In genomic region chr17:53568118-53568517, GRCm38 (mm10) we compare ENCODE assay signal across 8 mouse cellular contexts. TPM values are rescaled to one million over a fixed set of nuclear protein-coding genes. Genes with fewer than 3 reads are reported as not detected.
DNase-seq lines count a peak whose midpoint lies in the region; ATAC-seq and TF ChIP-seq lines count a peak whose summit lies in the region.

No protein-coding gene starts in this region.

- H3K9ac ChIP-seq in embryonic facial prominence, embryonic 12.5 days = peak overlapping the region; percentile 94
- peak overlapping the region; percentile 90 for H3K9ac ChIP-seq in liver, embryonic 13.5 days
- H3K9ac ChIP-seq in stomach, embryonic 14.5 days (replicated peaks; ENCODE audit: low read depth, low read length) = peak overlapping the region; percentile 78

- WGBS in embryonic facial prominence, embryonic 12.5 days = under 1% methylated on average over 15 of the region's 15 CpGs
- WGBS in kidney, adult 2 months = under 1% methylated on average over 15 of the region's 15 CpGs
- WGBS in liver, embryonic 13.5 days (ENCODE audit: insufficient replicate concordance) = under 1% methylated on average over 15 of the region's 15 CpGs
- 0% methylated on average over 15 of the region's 15 CpGs for WGBS in stomach, embryonic 14.5 days

- no peak for TF ChIP-seq CTCF in kidney, adult 2 months (conservative IDR thresholded peaks at IDR 0.05; ENCODE audit: insufficient read depth, insufficient read length, low read depth, low read length)

- H3K4me3 ChIP-seq in embryonic facial prominence, embryonic 12.5 days = peak overlapping the region; percentile 89
- peak overlapping the region; percentile 99 for H3K4me3 ChIP-seq in kidney, adult 2 months (ENCODE audit: insufficient read depth, low read depth, low read length)
- H3K4me3 ChIP-seq in liver, embryonic 13.5 days (replicated peaks) = peak overlapping the region; percentile 78
- peak overlapping the region; percentile 79 for H3K4me3 ChIP-seq in stomach, embryonic 14.5 days (ENCODE audit: low read depth, low read length)

- peak; percentile 81 for ATAC-seq in embryonic facial prominence, embryonic 12.5 days (ENCODE audit: insufficient number of reproducible peaks, insufficient read depth, low FRiP score, low TSS enrichment)
- peak; percentile 89 for ATAC-seq in liver, embryonic 13.5 days (ENCODE audit: low read depth)
- peak; percentile 77 for ATAC-seq in stomach, embryonic 14.5 days (ENCODE audit: insufficient number of reproducible peaks, insufficient read depth, low FRiP score, low read depth)

- no peaks in the 10 kb centered on the region for H3K27me3 ChIP-seq in embryonic facial prominence, embryonic 12.5 days
- H3K27me3 ChIP-seq in kidney, adult 2 months (replicated peaks; ENCODE audit: control insufficient read depth, insufficient read depth, low read length) = no peaks in the 10 kb centered on the region
- H3K27me3 ChIP-seq in liver, embryonic 13.5 days = no peaks in the 10 kb centered on the region
- H3K27me3 ChIP-seq in stomach, embryonic 14.5 days (ENCODE audit: control insufficient read depth, insufficient read depth, low read length) = no peaks in the 10 kb centered on the region

- H3K36me3 ChIP-seq in embryonic facial prominence, embryonic 12.5 days = no peaks in the 10 kb centered on the region
- H3K36me3 ChIP-seq in kidney, adult 2 months (ENCODE audit: control insufficient read depth, insufficient read depth, low read length) = no peaks in the 10 kb centered on the region
- H3K36me3 ChIP-seq in liver, embryonic 13.5 days = no peaks in the 10 kb centered on the region
- no peaks in the 10 kb centered on the region for H3K36me3 ChIP-seq in stomach, embryonic 14.5 days (ENCODE audit: control insufficient read depth, insufficient read depth, low read length)

- DNase-seq in A20 (ENCODE audit: low read depth, low spot score) = peak; percentile 95
- DNase-seq in adrenal gland, postnatal 36 days = peak; percentile 90 to 91
- DNase-seq in heart, adult 8-10 months (ENCODE audit: low spot score) = peak; percentile 89
- peak; percentile 89 for DNase-seq in kidney, adult 2 months
- peak; percentile 86 for DNase-seq in liver, embryonic 13.5 days
- DNase-seq in naive thymus-derived CD4-positive, alpha-beta T cell, adult 2 months (ENCODE audit: low read depth) = peak; percentile 82

- peak overlapping the region; percentile 84 for H3K4me2 ChIP-seq in embryonic facial prominence, embryonic 12.5 days (replicated peaks)
- peak overlapping the region; percentile 95 for H3K4me2 ChIP-seq in liver, embryonic 13.5 days
- H3K4me2 ChIP-seq in stomach, embryonic 14.5 days (replicated peaks; ENCODE audit: low read depth, low read length) = peak overlapping the region; percentile 97

- H3K4me1 ChIP-seq in embryonic facial prominence, embryonic 12.5 days = peaks cover 16% of the 10 kb centered on the region
- H3K4me1 ChIP-seq in kidney, adult 2 months (ENCODE audit: control insufficient read depth, insufficient read depth, low read length) = peaks cover 20% of the 10 kb centered on the region
- H3K4me1 ChIP-seq in liver, embryonic 13.5 days (replicated peaks) = peaks cover 55% of the 10 kb centered on the region
- peaks cover 17% of the 10 kb centered on the region for H3K4me1 ChIP-seq in stomach, embryonic 14.5 days (ENCODE audit: control insufficient read depth, insufficient read depth, low read length)

- H3K27ac ChIP-seq in embryonic facial prominence, embryonic 12.5 days = peak overlapping the region; percentile 89; the same call in 1 of the 2 replicates
- peak overlapping the region; percentile 2; the same call in 1 of the 2 replicates for H3K27ac ChIP-seq in kidney, adult 2 months (ENCODE audit: insufficient read depth, low read depth, low read length)
- H3K27ac ChIP-seq in liver, embryonic 13.5 days = peak overlapping the region; percentile 95
- H3K27ac ChIP-seq in stomach, embryonic 14.5 days (ENCODE audit: low read length) = peak overlapping the region; percentile 87; the same call in 1 of the 2 replicates

- TF ChIP-seq POLR2A in kidney, adult 2 months (IDR thresholded peaks at IDR 0.05; ENCODE audit: low read depth, low read length) = no peak

- H3K9me3 ChIP-seq in embryonic facial prominence, embryonic 12.5 days = no peaks in the 10 kb centered on the region
- no peaks in the 10 kb centered on the region for H3K9me3 ChIP-seq in liver, embryonic 13.5 days (replicated peaks)
- no peaks in the 10 kb centered on the region for H3K9me3 ChIP-seq in stomach, embryonic 14.5 days (ENCODE audit: control insufficient read depth, low read depth, low read length)

RNA-seq across cellular contexts. Expression of gene Kat2b, which starts 1.5 kb away (rescaled TPM):
- 10 to 100 TPM; 64.5 to 86.8 TPM for total RNA-seq in adrenal gland, postnatal 36 days (2021)
- 2.3 and 2.7 TPM in 2 replicates for polyA plus RNA-seq in embryonic facial prominence, embryonic 12.5 days (2016; fragmentation: Nextera tagmentation; extraction: Ambion mirVana)
- total RNA-seq in heart, adult 8-10 months (2022) = 100 to 1,000 TPM in 1 of 4 experiments, 10 to 100 TPM in 3; 78.8 to 106 (median 88.9) TPM
- 9.9 and 15.5 TPM in 2 replicates for polyA plus RNA-seq in kidney, adult 2 months (2012; rRNA removed)
- polyA plus RNA-seq in liver, embryonic 13.5 days (2015; fragmentation: Nextera tagmentation; extraction: Ambion mirVana) = 4.6 and 5.1 TPM in 2 replicates
- polyA plus RNA-seq in stomach, embryonic 14.5 days (2014; fragmentation: Nextera tagmentation; extraction: Ambion mirVana) = 7.8 and 8.4 TPM in 2 replicates

RNA-seq across cellular contexts. Expression of gene Pp2d1, which starts 28.9 kb away (rescaled TPM):
- total RNA-seq in adrenal gland, postnatal 36 days (2021) = not detected
- polyA plus RNA-seq in embryonic facial prominence, embryonic 12.5 days (2016; fragmentation: Nextera tagmentation; extraction: Ambion mirVana) = 0.41 and 0.52 TPM in 2 replicates
- total RNA-seq in heart, adult 8-10 months (2022) = not detected
- not detected in 2 replicates for polyA plus RNA-seq in kidney, adult 2 months (2012; rRNA removed)
- polyA plus RNA-seq in liver, embryonic 13.5 days (2015; fragmentation: Nextera tagmentation; extraction: Ambion mirVana) = 0.08 and 0.09 TPM in 2 replicates
- polyA plus RNA-seq in stomach, embryonic 14.5 days (2014; fragmentation: Nextera tagmentation; extraction: Ambion mirVana) = 0.48 and 0.86 TPM in 2 replicates

Comparison
In these comparisons a context has a peak if more than half of its experiments do, and no peak if none do; other contexts are left out.
1. Peak in every context shown above with its lines: DNase-seq, ATAC-seq, H3K4me3 ChIP-seq and H3K27ac ChIP-seq.
2. H3K27ac ChIP-seq: peak in every context shown above with its lines; median percentile 95 in liver, embryonic 13.5 days; 89 in embryonic facial prominence, embryonic 12.5 days; 87 in stomach, embryonic 14.5 days; 2 in kidney, adult 2 months.